Comparison of ENCODE assay signal across 25 mouse cellular contexts in the genomic region with DNA sequence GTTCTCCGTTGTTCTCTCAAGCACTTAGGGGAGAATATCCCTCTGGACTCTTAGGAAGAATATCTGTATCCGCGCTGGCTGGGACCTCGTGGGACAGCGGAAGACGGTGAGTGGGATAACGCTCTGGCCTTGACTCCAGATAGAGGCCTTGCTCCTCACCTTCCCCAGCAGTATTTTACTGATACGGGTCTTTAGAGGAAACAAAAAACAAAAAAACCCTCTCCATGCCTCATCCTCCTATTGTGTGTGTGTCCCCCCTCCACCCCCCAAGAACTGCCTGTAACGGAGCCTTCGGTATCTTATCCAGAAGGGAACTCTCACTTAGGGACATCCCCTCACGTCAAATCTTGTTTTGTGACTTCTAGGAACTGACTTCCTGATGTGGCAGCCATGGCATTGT. TPM values are rescaled to one million over a fixed set of nuclear protein-coding genes. Genes with fewer than 3 reads are reported as not detected.
DNase-seq lines count a peak whose midpoint lies in the region; ATAC-seq and TF ChIP-seq lines count a peak whose summit lies in the region.
"Had no signal": no experiment of that assay in that cellular context is flagged by ENCODE, and none has a peak within 500 bp of the region (broad histone marks: within the 10 kb centered on the region; RNA-seq: fewer than 3 reads in every experiment).

A gene (minus strand): TSS at position 44 of the 400 bp plus-strand sequence.

- intact Hi-C loops in gastrocnemius, adult 2 months (cut with DNase I): no loop called here
- intact Hi-C loops in heart, postnatal 25 days (cut with DNase I): no loop called here
- intact Hi-C loops in left cerebral cortex, postnatal 14 days (cut with DNase I): no loop called here

- H3K4me1 ChIP-seq in heart, embryonic 16.5 days (ENCODE audit: control insufficient read depth, insufficient read depth, low read length): peaks cover 41% of the 10 kb centered on the region
- peaks cover 28% of the 10 kb centered on the region for H3K4me1 ChIP-seq in lung, embryonic 16.5 days (replicated peaks; ENCODE audit: control insufficient read depth, insufficient read depth, low read length)
- no peaks in the 10 kb centered on the region; the same call in none of the 2 replicates for H3K4me1 ChIP-seq in liver, embryonic 16.5 days (ENCODE audit: control insufficient read depth, low read depth, low read length)
- H3K4me1 ChIP-seq: hindbrain, embryonic 15.5 days had no signal

- no peak within 1 kb of the TSS for H3K9ac ChIP-seq in heart, embryonic 16.5 days (ENCODE audit: low read length)
- 0 out of 2 replicates have a peak within 1 kb of the TSS, but pooled peaks have one; percentile 14 for H3K9ac ChIP-seq in lung, embryonic 16.5 days (ENCODE audit: low read length)
- no peak within 1 kb of the TSS for H3K9ac ChIP-seq in liver, embryonic 16.5 days (ENCODE audit: low read depth, low read length)
- H3K9ac ChIP-seq: embryonic facial prominence, embryonic 12.5 days; forebrain, embryonic 12.5 days; hindbrain, embryonic 15.5 days; midbrain, embryonic 13.5 days; neural tube, embryonic 12.5 days had no signal

- H3K4me2 ChIP-seq in heart, embryonic 16.5 days (ENCODE audit: low read depth, low read length): no peak within 1 kb of the TSS
- H3K4me2 ChIP-seq in lung, embryonic 16.5 days (ENCODE audit: low read depth, low read length): no peak within 1 kb of the TSS
- H3K4me2 ChIP-seq in liver, embryonic 16.5 days (ENCODE audit: low read depth, low read length): no peak within 1 kb of the TSS
- H3K4me2 ChIP-seq: embryonic facial prominence, embryonic 12.5 days; forebrain, embryonic 12.5 days; hindbrain, embryonic 15.5 days; midbrain, embryonic 13.5 days; neural tube, embryonic 12.5 days had no signal

- H3K27me3 ChIP-seq in heart, embryonic 16.5 days (ENCODE audit: control insufficient read depth, insufficient read depth, low read length): no peaks in the 10 kb centered on the region
- no peaks in the 10 kb centered on the region for H3K27me3 ChIP-seq in lung, embryonic 16.5 days (ENCODE audit: control insufficient read depth, insufficient read depth, low read depth, low read length)
- no peaks in the 10 kb centered on the region for H3K27me3 ChIP-seq in liver, embryonic 16.5 days (ENCODE audit: control insufficient read depth, insufficient read depth, low read depth, low read length)
- H3K27me3 ChIP-seq: embryonic facial prominence, embryonic 12.5 days; forebrain, embryonic 12.5 days; hindbrain, embryonic 15.5 days; midbrain, embryonic 13.5 days; neural tube, embryonic 12.5 days had no signal

- no peaks in the 10 kb centered on the region for H3K36me3 ChIP-seq in heart, embryonic 16.5 days (ENCODE audit: control insufficient read depth, insufficient read depth)
- no peaks in the 10 kb centered on the region for H3K36me3 ChIP-seq in lung, embryonic 16.5 days (ENCODE audit: control insufficient read depth, insufficient read depth, low read length)
- H3K36me3 ChIP-seq in liver, embryonic 16.5 days (ENCODE audit: control insufficient read depth, insufficient read depth): no peaks in the 10 kb centered on the region
- H3K36me3 ChIP-seq: embryonic facial prominence, embryonic 12.5 days; forebrain, embryonic 12.5 days; hindbrain, embryonic 15.5 days; midbrain, embryonic 13.5 days; neural tube, embryonic 12.5 days had no signal

- peak within 1 kb of the TSS; percentile 62 for H3K27ac ChIP-seq in gastrocnemius, adult 2 months
- peak within 1 kb of the TSS; percentile 9; the same call in 1 of the 2 replicates for H3K27ac ChIP-seq in heart, embryonic 16.5 days (ENCODE audit: low read length)
- peak within 1 kb of the TSS; percentile 8; the same call in 1 of the 2 replicates for H3K27ac ChIP-seq in lung, embryonic 16.5 days (ENCODE audit: low read length)
- H3K27ac ChIP-seq in liver, embryonic 16.5 days (ENCODE audit: low read length): no peak within 1 kb of the TSS
- H3K27ac ChIP-seq: forebrain, embryonic 12.5 days; hindbrain, embryonic 15.5 days; midbrain, embryonic 13.5 days; neural tube, embryonic 12.5 days had no signal

- no peak for TF ChIP-seq CTCF in gastrocnemius, adult 2 months (IDR thresholded peaks at IDR 0.05)

- no peak within 1 kb of the TSS for H3K4me3 ChIP-seq in gastrocnemius, adult 2 months
- H3K4me3 ChIP-seq in heart, embryonic 16.5 days (ENCODE audit: low read length): no peak within 1 kb of the TSS
- H3K4me3 ChIP-seq in lung, embryonic 16.5 days (ENCODE audit: low read length): no peak within 1 kb of the TSS
- no peak within 1 kb of the TSS for H3K4me3 ChIP-seq in liver, embryonic 16.5 days (ENCODE audit: low read depth, low read length)
- H3K4me3 ChIP-seq: embryonic facial prominence, embryonic 12.5 days; erythroblast, embryonic 14.5 days; forebrain, embryonic 12.5 days; hindbrain, embryonic 15.5 days; midbrain, embryonic 13.5 days; neural tube, embryonic 12.5 days had no signal

- no peak; the same call in 1 of the 2 replicates for ATAC-seq in heart, embryonic 16.5 days (replicated peaks; ENCODE audit: extremely low read depth, insufficient read depth, low FRiP score)
- ATAC-seq in lung, embryonic 16.5 days (ENCODE audit: low read depth): no peak
- ATAC-seq in liver, embryonic 16.5 days (ENCODE audit: low read depth): peak; percentile 64
- ATAC-seq: midbrain, embryonic 13.5 days had no signal

- WGBS in heart, embryonic 16.5 days: 57% methylated on average over 11 of the region's 11 CpGs
- 67% methylated on average over 11 of the region's 11 CpGs for WGBS in lung, embryonic 16.5 days
- 57% methylated on average over 11 of the region's 11 CpGs for WGBS in liver, embryonic 16.5 days (ENCODE audit: insufficient replicate concordance)

- no peaks in the 10 kb centered on the region for H3K9me3 ChIP-seq in heart, embryonic 16.5 days (replicated peaks; ENCODE audit: control insufficient read depth, low read length)
- no peaks in the 10 kb centered on the region for H3K9me3 ChIP-seq in lung, embryonic 16.5 days (ENCODE audit: control insufficient read depth, low read length)
- no peaks in the 10 kb centered on the region for H3K9me3 ChIP-seq in liver, embryonic 16.5 days (replicated peaks; ENCODE audit: control insufficient read depth, low read length)
- H3K9me3 ChIP-seq: embryonic facial prominence, embryonic 12.5 days; forebrain, embryonic 12.5 days; hindbrain, embryonic 15.5 days; midbrain, embryonic 13.5 days; neural tube, embryonic 12.5 days had no signal

- no peak for DNase-seq in gastrocnemius, adult 2 months
- DNase-seq in gastrocnemius, postnatal 10 days: no peak
- DNase-seq in heart, postnatal 25 days (ENCODE audit: low spot score): no peak
- DNase-seq in lung, postnatal 4 days: no peak
- no peak for DNase-seq in left cerebral cortex, postnatal 14 days (ENCODE audit: low spot score in 2 of 2)
- DNase-seq: adrenal gland, postnatal 10 days; cerebellum, adult 18-20 months; cerebellum, postnatal 14 days; heart, postnatal 14 days; kidney, adult 2 months; kidney, postnatal 14 days; lung, postnatal 10 days; retina, postnatal 1 day; right cerebral cortex, postnatal 25 days; spleen, adult 18-20 months; thymus, postnatal 25 days had no signal

RNA-seq across cellular contexts. Expression of the gene that starts here (rescaled TPM):
- under 1 TPM in 1 of 2 experiments, not detected in 1; 0.11 TPM for total RNA-seq in gastrocnemius, adult 2 months (2021)
- under 1 TPM; 0.54 to 0.89 TPM for total RNA-seq in gastrocnemius, postnatal 10 days (2021)
- polyA plus RNA-seq in heart, embryonic 16.5 days (2015; fragmentation: Nextera tagmentation; extraction: Ambion mirVana): 4.1 and 4.7 TPM in 2 replicates
- total RNA-seq in heart, postnatal 25 days (2021): not detected
- polyA plus RNA-seq in lung, embryonic 16.5 days (2015; fragmentation: Nextera tagmentation; extraction: Ambion mirVana): 2.8 TPM in 2 replicates
- 21.0 and 21.8 TPM in 2 replicates for polyA plus RNA-seq in liver, embryonic 16.5 days (2015; fragmentation: Nextera tagmentation; extraction: Ambion mirVana)
- total RNA-seq in left cerebral cortex, postnatal 14 days (2021): under 1 TPM in 1 of 2 experiments, not detected in 1; 0.20 TPM
